14 mouse cellular contexts compared by ENCODE assay signal in the genomic region with DNA sequence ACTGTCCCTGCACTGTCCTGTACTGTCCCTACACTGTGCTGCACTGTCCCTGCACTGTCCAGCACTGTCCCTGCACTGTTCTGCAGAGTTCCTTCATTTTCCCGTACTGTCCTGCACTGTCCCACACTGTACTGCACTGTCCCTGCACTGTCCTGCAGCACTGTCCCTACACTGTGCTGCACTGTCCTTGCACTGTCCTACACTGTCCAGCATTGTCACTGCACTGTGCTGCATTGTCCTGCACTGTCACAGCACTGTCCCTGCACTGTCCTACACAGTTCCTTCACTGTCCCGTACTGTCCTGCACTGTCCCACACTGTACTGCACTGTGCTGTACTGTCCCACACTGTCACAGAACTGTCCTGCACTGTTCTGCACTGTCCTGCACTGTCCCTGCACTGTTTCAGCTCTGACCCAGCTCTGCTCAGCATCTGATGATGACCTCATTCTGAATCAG. TPM values are rescaled to one million over a fixed set of nuclear protein-coding genes. Genes with fewer than 3 reads are reported as not detected.
DNase-seq lines count a peak whose midpoint lies in the region; ATAC-seq and TF ChIP-seq lines count a peak whose summit lies in the region.
"Had no signal": no experiment of that assay in that cellular context is flagged by ENCODE, and none has a peak within 500 bp of the region (broad histone marks: within the 10 kb centered on the region; RNA-seq: fewer than 3 reads in every experiment).

No protein-coding gene starts in this region.

- no peak overlapping the region for H3K9ac ChIP-seq in heart, embryonic 12.5 days
- no peak overlapping the region for H3K9ac ChIP-seq in neural tube, embryonic 14.5 days (replicated peaks; ENCODE audit: low read depth, low read length)
- H3K9ac ChIP-seq in liver, postnatal 0 days (replicated peaks): no peak overlapping the region
- H3K9ac ChIP-seq: liver, embryonic 14.5 days had no signal

- H3K27ac ChIP-seq in heart, embryonic 12.5 days (ENCODE audit: poor library complexity, severe bottlenecking): no peak overlapping the region
- no peak overlapping the region for H3K27ac ChIP-seq in neural tube, embryonic 14.5 days (ENCODE audit: low read depth, low read length)
- H3K27ac ChIP-seq in liver, postnatal 0 days (ENCODE audit: low read depth): no peak overlapping the region
- H3K27ac ChIP-seq: liver, embryonic 14.5 days had no signal

- no peak for TF ChIP-seq CTCF in liver, postnatal 0 days (IDR thresholded peaks at IDR 0.05; ENCODE audit: low read depth)

- no peak overlapping the region for H3K4me3 ChIP-seq in heart, embryonic 12.5 days
- H3K4me3 ChIP-seq in neural tube, embryonic 14.5 days (ENCODE audit: low read depth, low read length): no peak overlapping the region
- H3K4me3 ChIP-seq in liver, postnatal 0 days (ENCODE audit: low read depth, low read length): no peak overlapping the region
- H3K4me3 ChIP-seq: myocyte had no signal

- DNase-seq in heart, postnatal 14 days: no peak
- no peak for DNase-seq in neural tube, embryonic 10.5 days (ENCODE audit: extremely low spot score, low spot score)
- no peak for DNase-seq in liver, postnatal 0 days
- DNase-seq in urinary bladder, adult 2 months (ENCODE audit: low spot score): no peak
- DNase-seq in gastrocnemius, postnatal 25 days: no peak
- DNase-seq in spleen, postnatal 10 days (ENCODE audit: low spot score in 2 of 2): no peak
- DNase-seq: cerebellum, adult 9-10 months; kidney, adult 8-10 months; layer of hippocampus, adult 9-11 months; thymus, postnatal 36 days had no signal

- intact Hi-C loops in heart, postnatal 14 days (cut with DNase I): no loop called here

- no peaks in the 10 kb centered on the region for H3K36me3 ChIP-seq in heart, embryonic 12.5 days
- H3K36me3 ChIP-seq in neural tube, embryonic 14.5 days (ENCODE audit: control insufficient read depth, insufficient read depth, low read length): no peaks in the 10 kb centered on the region
- H3K36me3 ChIP-seq in liver, postnatal 0 days (replicated peaks; ENCODE audit: insufficient read depth, low read length): no peaks in the 10 kb centered on the region

- no peak for TF ChIP-seq EP300 in liver, postnatal 0 days (IDR thresholded peaks at IDR 0.05; ENCODE audit: low read depth)

- WGBS in heart, embryonic 12.5 days: 66% methylated on average over 2 of the region's 2 CpGs
- WGBS in neural tube, embryonic 14.5 days: 89% methylated on average over 2 of the region's 2 CpGs
- 79% methylated on average over 2 of the region's 2 CpGs for WGBS in liver, postnatal 0 days (ENCODE audit: insufficient replicate concordance)

- H3K27me3 ChIP-seq in heart, embryonic 12.5 days (replicated peaks): 0 out of 2 replicates have a peak, but pooled peaks cover 7% of the 10 kb centered on the region
- no peaks in the 10 kb centered on the region for H3K27me3 ChIP-seq in neural tube, embryonic 14.5 days (ENCODE audit: control insufficient read depth, insufficient read depth, low read length)
- no peaks in the 10 kb centered on the region for H3K27me3 ChIP-seq in liver, postnatal 0 days (ENCODE audit: insufficient read depth, low read length)

- no peak overlapping the region for H3K4me2 ChIP-seq in heart, embryonic 12.5 days
- no peak overlapping the region for H3K4me2 ChIP-seq in neural tube, embryonic 14.5 days (ENCODE audit: low read depth, low read length)
- H3K4me2 ChIP-seq in liver, postnatal 0 days (ENCODE audit: low read depth, low read length): no peak overlapping the region

- ATAC-seq in heart, embryonic 12.5 days (ENCODE audit: insufficient number of reproducible peaks, low FRiP score): peak; percentile 59; the same call in 1 of the 2 replicates
- ATAC-seq in neural tube, embryonic 14.5 days (ENCODE audit: low read depth): peak; percentile 46; the same call in 1 of the 2 replicates
- 0 out of 2 replicates have a peak, but pooled peaks have one; percentile 12 for ATAC-seq in liver, postnatal 0 days

- no peaks in the 10 kb centered on the region for H3K4me1 ChIP-seq in heart, embryonic 12.5 days (replicated peaks)
- H3K4me1 ChIP-seq in neural tube, embryonic 14.5 days (ENCODE audit: control insufficient read depth, insufficient read depth, low read length): no peaks in the 10 kb centered on the region
- H3K4me1 ChIP-seq in liver, postnatal 0 days (ENCODE audit: insufficient read depth): no peaks in the 10 kb centered on the region

- no peaks in the 10 kb centered on the region; the same call in 1 of the 2 replicates for H3K9me3 ChIP-seq in heart, embryonic 12.5 days (replicated peaks)
- H3K9me3 ChIP-seq in neural tube, embryonic 14.5 days (ENCODE audit: control insufficient read depth, low read length): no peaks in the 10 kb centered on the region
- peaks cover 5% of the 10 kb centered on the region; the same call in 1 of the 2 replicates for H3K9me3 ChIP-seq in liver, postnatal 0 days (ENCODE audit: low read length)

RNA-seq across cellular contexts. Expression of gene Tbc1d8, which starts 21.0 kb away (rescaled TPM):
- polyA plus RNA-seq in heart, embryonic 12.5 days (2016; fragmentation: Nextera tagmentation; extraction: Ambion mirVana): 14.1 and 15.5 TPM in 2 replicates
- total RNA-seq in heart, postnatal 14 days (2021): 1 to 10 TPM; 6.6 to 7.6 TPM
- 10.3 and 12.6 TPM in 2 replicates for polyA plus RNA-seq in neural tube, embryonic 14.5 days (2014; fragmentation: Nextera tagmentation; extraction: Ambion mirVana)
- polyA plus RNA-seq in liver, postnatal 0 days (2015; fragmentation: Nextera tagmentation; extraction: Ambion mirVana): 7.2 and 8.8 TPM in 2 replicates
- polyA plus RNA-seq in urinary bladder, adult 2 months (2012; rRNA removed): 40.9 and 41.8 TPM in 2 replicates
- 1 to 10 TPM; 6.0 to 6.8 TPM for total RNA-seq in gastrocnemius, postnatal 25 days (2021)

RNA-seq across cellular contexts. Expression of gene Cnot11, which starts 35.3 kb away (rescaled TPM):
- 22.9 and 23.7 TPM in 2 replicates for polyA plus RNA-seq in heart, embryonic 12.5 days (2016; fragmentation: Nextera tagmentation; extraction: Ambion mirVana)
- total RNA-seq in heart, postnatal 14 days (2021): 10 to 100 TPM; 14.7 to 15.7 TPM
- polyA plus RNA-seq in neural tube, embryonic 14.5 days (2014; fragmentation: Nextera tagmentation; extraction: Ambion mirVana): 17.1 and 19.9 TPM in 2 replicates
- 5.9 and 7.7 TPM in 2 replicates for polyA plus RNA-seq in liver, postnatal 0 days (2015; fragmentation: Nextera tagmentation; extraction: Ambion mirVana)
- 16.8 and 17.1 TPM in 2 replicates for polyA plus RNA-seq in urinary bladder, adult 2 months (2012; rRNA removed)
- total RNA-seq in gastrocnemius, postnatal 25 days (2021): 10 to 100 TPM; 15.6 to 15.8 TPM
